Mouse (Mus musculus): ENCODE results near the gene Adamts6. TPM values are rescaled to one million over a fixed set of nuclear protein-coding genes. Genes with fewer than 3 reads are reported as not detected.

Adamts6 gene
- 0.64 and 0.69 TPM in 2 replicates for polyA plus RNA-seq (2015; fragmentation: Nextera tagmentation; extraction: Ambion mirVana)

DNA sequence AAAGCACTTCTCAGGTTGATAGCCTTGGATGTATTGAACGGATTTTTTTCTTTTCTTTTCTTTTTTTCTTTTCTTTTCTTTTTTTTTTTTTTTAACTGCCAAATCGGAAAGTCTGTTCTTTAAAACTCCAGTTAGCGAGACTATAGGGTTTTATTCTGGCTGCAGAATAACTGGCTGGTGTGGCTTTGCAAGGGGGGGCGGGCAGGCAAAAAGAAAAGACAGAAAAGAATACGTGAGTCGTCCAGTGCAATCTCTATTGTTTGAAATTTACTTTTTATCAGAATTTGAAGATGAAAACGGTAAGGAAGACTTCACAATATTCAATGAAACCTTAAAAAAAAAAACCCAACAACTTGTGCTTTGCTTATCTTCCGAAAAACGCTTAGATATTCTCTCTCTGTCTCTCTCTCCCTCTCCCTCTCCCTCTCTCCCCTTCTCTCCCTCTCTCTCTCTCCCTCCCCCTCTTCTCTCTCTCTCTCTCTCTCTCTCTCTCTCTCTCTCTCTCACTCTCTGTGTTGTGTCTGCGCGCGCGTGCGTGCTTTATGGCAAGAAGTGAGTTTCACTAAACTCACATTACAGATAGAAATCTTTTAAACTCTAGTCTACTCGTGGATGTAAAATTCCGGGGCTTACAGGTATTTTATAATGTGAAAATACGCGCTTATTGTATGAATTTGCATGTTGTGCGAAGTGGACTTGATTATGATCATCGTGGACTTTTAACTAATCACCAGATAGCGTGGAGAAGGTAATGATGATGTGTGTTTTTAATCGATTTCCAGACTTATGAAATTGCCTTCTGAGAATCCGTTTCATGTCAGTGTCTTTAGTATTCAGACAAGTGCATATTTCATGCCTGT is at the start of gene Adamts6:
TSS of gene Adamts6 (plus strand) at position 470 of the 860 bp plus-strand sequence.

Other genes starting within 250 kb of the Adamts6 start
- 8.9 and 9.8 TPM in 2 replicates for gene Nln, start 178.2 kb upstream of the Adamts6 start, polyA plus RNA-seq (2015; fragmentation: Nextera tagmentation; extraction: Ambion mirVana)
- 0.66 and 0.79 TPM in 2 replicates for gene Sgtb, start 178.1 kb upstream of the Adamts6 start, polyA plus RNA-seq (2015; fragmentation: Nextera tagmentation; extraction: Ambion mirVana)
- gene Trappc13, start 109.4 kb upstream of the Adamts6 start, polyA plus RNA-seq (2015; fragmentation: Nextera tagmentation; extraction: Ambion mirVana): 25.7 and 27.4 TPM in 2 replicates
- 12.2 and 12.4 TPM in 2 replicates for gene Trim23, start 109.0 kb upstream of the Adamts6 start, polyA plus RNA-seq (2015; fragmentation: Nextera tagmentation; extraction: Ambion mirVana)
- gene Cenpk, start 59.2 kb upstream of the Adamts6 start, polyA plus RNA-seq (2015; fragmentation: Nextera tagmentation; extraction: Ambion mirVana): 117 and 151 TPM in 2 replicates
- gene Ppwd1, start 59.0 kb upstream of the Adamts6 start, polyA plus RNA-seq (2015; fragmentation: Nextera tagmentation; extraction: Ambion mirVana): 13.2 and 13.3 TPM in 2 replicates

Data from spleen, postnatal 0 days (tissue).